Comparison of ENCODE assay signal across 7 mouse cellular contexts in genomic region chr2:172439843-172440639, GRCm38 (mm10). TPM values are rescaled to one million over a fixed set of nuclear protein-coding genes. Genes with fewer than 3 reads are reported as not detected.
DNase-seq lines count a peak whose midpoint lies in the region; ATAC-seq and TF ChIP-seq lines count a peak whose summit lies in the region.

Rtf2 (plus strand) TSS chr2:172440556.

- H3K4me1 ChIP-seq in embryonic facial prominence, embryonic 10.5 days, result peaks cover 19% of the 10 kb centered on the region
- H3K4me1 ChIP-seq in intestine, postnatal 0 days (replicated peaks; ENCODE audit: control insufficient read depth, insufficient read depth, low read length), result peaks cover 4% of the 10 kb centered on the region; the same call in 1 of the 2 replicates
- H3K4me1 ChIP-seq in midbrain, embryonic 12.5 days, result peaks cover 18% of the 10 kb centered on the region
- no peaks in the 10 kb centered on the region; the same call in 1 of the 2 replicates for H3K4me1 ChIP-seq in small intestine, adult 2 months (ENCODE audit: control insufficient read depth, insufficient read depth, insufficient read length, low read length)

- peak within 1 kb of the TSS; percentile 71 for H3K4me3 ChIP-seq in embryonic facial prominence, embryonic 10.5 days
- peak within 1 kb of the TSS; percentile 84 for H3K4me3 ChIP-seq in intestine, postnatal 0 days (ENCODE audit: low read depth, low read length)
- H3K4me3 ChIP-seq in midbrain, embryonic 12.5 days, result peak within 1 kb of the TSS; percentile 70
- H3K4me3 ChIP-seq in small intestine, adult 2 months (ENCODE audit: low read depth, low read length), result peak within 1 kb of the TSS; percentile 87

- WGBS in embryonic facial prominence, embryonic 10.5 days, result 2% methylated on average over 35 of the region's 35 CpGs
- WGBS in intestine, postnatal 0 days, result 2% methylated on average over 35 of the region's 35 CpGs
- WGBS in midbrain, embryonic 12.5 days, result 3% methylated on average over 35 of the region's 35 CpGs
- WGBS in small intestine, adult 2 months, result 2% methylated on average over 35 of the region's 35 CpGs

- H3K27me3 ChIP-seq in embryonic facial prominence, embryonic 10.5 days (replicated peaks; ENCODE audit: low read depth, poor library complexity, severe bottlenecking), result no peaks in the 10 kb centered on the region
- no peaks in the 10 kb centered on the region for H3K27me3 ChIP-seq in intestine, postnatal 0 days (replicated peaks; ENCODE audit: control insufficient read depth, insufficient read depth, low read length)
- no peaks in the 10 kb centered on the region for H3K27me3 ChIP-seq in midbrain, embryonic 12.5 days
- H3K27me3 ChIP-seq in small intestine, adult 2 months (ENCODE audit: control insufficient read depth, insufficient read depth, low read length), result no peaks in the 10 kb centered on the region

- H3K4me2 ChIP-seq in intestine, postnatal 0 days (replicated peaks; ENCODE audit: low read depth), result peak within 1 kb of the TSS; percentile 85
- H3K4me2 ChIP-seq in midbrain, embryonic 12.5 days (replicated peaks), result peak within 1 kb of the TSS; percentile 96

- intact Hi-C loops in left cerebral cortex, postnatal 4 days (cut with DNase I), result loop anchor here (10.0 kb wide), 1 partner anchor 215 kb away; no protein-coding TSS in a partner anchor

- no peaks in the 10 kb centered on the region for H3K9me3 ChIP-seq in embryonic facial prominence, embryonic 10.5 days
- no peaks in the 10 kb centered on the region for H3K9me3 ChIP-seq in intestine, postnatal 0 days (ENCODE audit: control insufficient read depth)
- H3K9me3 ChIP-seq in midbrain, embryonic 12.5 days, result no peaks in the 10 kb centered on the region

- DNase-seq in adrenal gland, postnatal 10 days, result peak; percentile 100
- DNase-seq in embryonic facial prominence, embryonic 10.5 days (ENCODE audit: low spot score), result peak; percentile 99
- peak; percentile 81 for DNase-seq in gonadal fat pad, adult 2 months (ENCODE audit: low read depth)
- peak; percentile 99 for DNase-seq in left cerebral cortex, postnatal 4 days

- peak; percentile 99 for ATAC-seq in intestine, postnatal 0 days
- peak; percentile 99 for ATAC-seq in midbrain, embryonic 12.5 days (ENCODE audit: low FRiP score, low read depth)

- peak within 1 kb of the TSS; percentile 53 for H3K27ac ChIP-seq in embryonic facial prominence, embryonic 10.5 days (replicated peaks)
- peak within 1 kb of the TSS; percentile 70 for H3K27ac ChIP-seq in intestine, postnatal 0 days (ENCODE audit: low read depth, low read length)
- peak within 1 kb of the TSS; percentile 46; the same call in 1 of the 2 replicates for H3K27ac ChIP-seq in midbrain, embryonic 12.5 days (replicated peaks)
- H3K27ac ChIP-seq in small intestine, adult 2 months (ENCODE audit: insufficient read depth, low read depth, low read length), result peak within 1 kb of the TSS; percentile 67

- peak within 1 kb of the TSS; percentile 81 for H3K9ac ChIP-seq in intestine, postnatal 0 days (ENCODE audit: low read depth, low read length)
- peak within 1 kb of the TSS; percentile 76 for H3K9ac ChIP-seq in midbrain, embryonic 12.5 days (replicated peaks)

- TF ChIP-seq CTCF in intestine, postnatal 0 days (IDR thresholded peaks at IDR 0.05; ENCODE audit: low read depth), result peak; percentile 35
- no peak for TF ChIP-seq CTCF in small intestine, adult 2 months (IDR thresholded peaks at IDR 0.05; ENCODE audit: extremely low read depth, insufficient read length, insufficient replicate concordance, low read depth, low read length)

- no peak; the same call in 1 of the 2 replicates for TF ChIP-seq POLR2A in small intestine, adult 2 months (IDR thresholded peaks at IDR 0.05; ENCODE audit: low read depth, low read length)

- H3K36me3 ChIP-seq in embryonic facial prominence, embryonic 10.5 days (replicated peaks), result peaks cover 9% of the 10 kb centered on the region
- H3K36me3 ChIP-seq in intestine, postnatal 0 days (ENCODE audit: control insufficient read depth, insufficient read depth), result peaks cover 7% of the 10 kb centered on the region; the same call in 1 of the 2 replicates
- H3K36me3 ChIP-seq in midbrain, embryonic 12.5 days, result peaks cover 1% of the 10 kb centered on the region
- H3K36me3 ChIP-seq in small intestine, adult 2 months (ENCODE audit: control insufficient read depth, insufficient read depth, low read length), result peaks cover 1% of the 10 kb centered on the region

RNA-seq across cellular contexts. Expression of gene Rtf2, which starts in this region (rescaled TPM):
- 10 to 100 TPM; 69.2 to 71.5 TPM for total RNA-seq in adrenal gland, postnatal 10 days (2021)
- 78.7 and 80.1 TPM in 2 replicates for polyA plus RNA-seq in embryonic facial prominence, embryonic 10.5 days (2016; fragmentation: Nextera tagmentation; extraction: Ambion mirVana)
- 54.8 and 61.1 TPM in 2 replicates for polyA plus RNA-seq in gonadal fat pad, adult 2 months (2012; rRNA removed)
- 75.3 and 82.5 TPM in 2 replicates for polyA plus RNA-seq in intestine, postnatal 0 days (2015; fragmentation: Nextera tagmentation; extraction: Ambion mirVana)
- 10 to 100 TPM; 62.8 to 63.8 TPM for total RNA-seq in left cerebral cortex, postnatal 4 days (2021)
- polyA plus RNA-seq in midbrain, embryonic 12.5 days (2016; fragmentation: Nextera tagmentation; extraction: Ambion mirVana), result 87.9 and 90.8 TPM in 2 replicates
- polyA plus RNA-seq in small intestine, adult 2 months (2012; rRNA removed), result 16.2 and 35.9 TPM in 2 replicates

Comparison
In these comparisons a context has a peak if more than half of its experiments do, and no peak if none do; other contexts are left out.
1. Peak in every context shown above with its lines: DNase-seq, ATAC-seq, H3K4me3 ChIP-seq and H3K27ac ChIP-seq.